Mouse (Mus musculus): ENCODE data around the gene Onecut1. TPM values are rescaled to one million over a fixed set of nuclear protein-coding genes. Genes with fewer than 3 reads are reported as not detected.

Gene Onecut1
- polyA plus RNA-seq, 1 experiment from 2014 or later, result 12.7 TPM

GRCm38 (mm10) chr9:74864471-74864870 is 2.8 kb downstream of the Onecut1 start:
- H3K27ac ChIP-seq (ENCODE audit: low read depth, low read length), result peak overlapping the region; percentile 84
- ATAC-seq (ENCODE audit: low FRiP score) (no peak), DNase-seq (ENCODE audit: low spot score) (peak; percentile 55)
- peak overlapping the region; percentile 56 for H3K4me3 ChIP-seq (ENCODE audit: low read depth, low read length)
- peak overlapping the region; percentile 54; the same call in 1 of the 2 replicates for H3K9ac ChIP-seq (ENCODE audit: low read depth, low read length)
- peaks cover 11% of the 10 kb centered on the region for H3K4me1 ChIP-seq (replicated peaks; ENCODE audit: control insufficient read depth, insufficient read depth, low read length)
- 2% methylated on average over 14 of the region's 14 CpGs for WGBS
- no peaks in the 10 kb centered on the region for H3K36me3 ChIP-seq (ENCODE audit: control insufficient read depth, insufficient read depth, low read length)
- H3K27me3 ChIP-seq (ENCODE audit: control insufficient read depth, insufficient read depth, low read length), result peaks cover 75% of the 10 kb centered on the region
- H3K4me2 ChIP-seq (replicated peaks; ENCODE audit: low read depth, low read length), result peak overlapping the region; percentile 92
- no peaks in the 10 kb centered on the region for H3K9me3 ChIP-seq (ENCODE audit: control insufficient read depth, low read length)

GRCm38 (mm10) chr9:74866596-74867313 is 5.0 kb downstream of the Onecut1 start:
- Histone ChIP-seq H3K36me3 (ENCODE audit: control insufficient read depth, insufficient read depth, low read length) (no peaks in the 10 kb centered on the region), H3K4me3 (ENCODE audit: low read depth, low read length) (peak overlapping the region; percentile 56), H3K4me1 (replicated peaks; ENCODE audit: control insufficient read depth, insufficient read depth, low read length) (peaks cover 11% of the 10 kb centered on the region; the same call in 1 of the 2 replicates), H3K27ac (ENCODE audit: low read depth, low read length) (peak overlapping the region; percentile 81), H3K4me2 (replicated peaks; ENCODE audit: low read depth, low read length) (peak overlapping the region; percentile 25), H3K9ac (ENCODE audit: low read depth, low read length) (peak overlapping the region; percentile 48; the same call in 1 of the 2 replicates), H3K9me3 (ENCODE audit: control insufficient read depth, low read length) (no peaks in the 10 kb centered on the region), H3K27me3 (ENCODE audit: control insufficient read depth, insufficient read depth, low read length) (peaks cover 58% of the 10 kb centered on the region)
- ATAC-seq (ENCODE audit: low FRiP score) (peak; percentile 28), DNase-seq (ENCODE audit: low spot score) (peak; percentile 57)
- WGBS, result 2% methylated on average over 27 of the region's 27 CpGs

- 5% methylated on average over 15 of the region's 15 CpGs for WGBS
- ATAC-seq (ENCODE audit: low FRiP score) (no peak), DNase-seq (ENCODE audit: low spot score) (peak; percentile 79)
- Histone ChIP-seq H3K27me3 (ENCODE audit: control insufficient read depth, insufficient read depth, low read length) (peaks cover 51% of the 10 kb centered on the region), H3K27ac (ENCODE audit: low read depth, low read length) (peak overlapping the region; percentile 81), H3K9ac (ENCODE audit: low read depth, low read length) (peak overlapping the region; percentile 55), H3K9me3 (ENCODE audit: control insufficient read depth, low read length) (no peaks in the 10 kb centered on the region), H3K36me3 (ENCODE audit: control insufficient read depth, insufficient read depth, low read length) (no peaks in the 10 kb centered on the region), H3K4me3 (ENCODE audit: low read depth, low read length) (peak overlapping the region; percentile 56), H3K4me2 (replicated peaks; ENCODE audit: low read depth, low read length) (peak overlapping the region; percentile 25), H3K4me1 (replicated peaks; ENCODE audit: control insufficient read depth, insufficient read depth, low read length) (peaks cover 4% of the 10 kb centered on the region; the same call in 1 of the 2 replicates)
Measured at GRCm38 (mm10) chr9:74867641-74868205, 6.0 kb downstream of the Onecut1 start.

GRCm38 (mm10) chr9:74868336-74868950 is 6.7 kb downstream of the Onecut1 start:
- 5% methylated on average over 22 of the region's 22 CpGs for WGBS
- no peak overlapping the region for H3K4me3 ChIP-seq (ENCODE audit: low read depth, low read length)
- no peaks in the 10 kb centered on the region for H3K36me3 ChIP-seq (ENCODE audit: control insufficient read depth, insufficient read depth, low read length)
- no peaks in the 10 kb centered on the region; the same call in 1 of the 2 replicates for H3K4me1 ChIP-seq (replicated peaks; ENCODE audit: control insufficient read depth, insufficient read depth, low read length)
- peak overlapping the region; percentile 56 for H3K27ac ChIP-seq (ENCODE audit: low read depth, low read length)
- H3K27me3 ChIP-seq (ENCODE audit: control insufficient read depth, insufficient read depth, low read length), result peaks cover 43% of the 10 kb centered on the region
- DNase-seq (ENCODE audit: low spot score), result peak; percentile 75
- no peaks in the 10 kb centered on the region for H3K9me3 ChIP-seq (ENCODE audit: control insufficient read depth, low read length)
- H3K9ac ChIP-seq (ENCODE audit: low read depth, low read length), result peak overlapping the region; percentile 55
- ATAC-seq (ENCODE audit: low FRiP score), result 0 out of 2 replicates have a peak, but pooled peaks have one; percentile 15
- H3K4me2 ChIP-seq (replicated peaks; ENCODE audit: low read depth, low read length), result peak overlapping the region; percentile 24

GRCm38 (mm10) chr9:74870960-74871688 is 9.4 kb downstream of the Onecut1 start:
- no peak for ATAC-seq (ENCODE audit: low FRiP score)
- H3K9ac ChIP-seq (ENCODE audit: low read depth, low read length), result no peak overlapping the region
- no peaks in the 10 kb centered on the region; the same call in 1 of the 2 replicates for H3K4me1 ChIP-seq (replicated peaks; ENCODE audit: control insufficient read depth, insufficient read depth, low read length)
- H3K4me2 ChIP-seq (replicated peaks; ENCODE audit: low read depth, low read length), result no peak overlapping the region
- no peak overlapping the region for H3K4me3 ChIP-seq (ENCODE audit: low read depth, low read length)
- H3K9me3 ChIP-seq (ENCODE audit: control insufficient read depth, low read length), result no peaks in the 10 kb centered on the region
- no peak overlapping the region for H3K27ac ChIP-seq (ENCODE audit: low read depth, low read length)
- peak; percentile 91 for DNase-seq (ENCODE audit: low spot score)
- H3K27me3 ChIP-seq (ENCODE audit: control insufficient read depth, insufficient read depth, low read length), result peaks cover 17% of the 10 kb centered on the region
- no peaks in the 10 kb centered on the region for H3K36me3 ChIP-seq (ENCODE audit: control insufficient read depth, insufficient read depth, low read length)
- 26% methylated on average over 13 of the region's 13 CpGs for WGBS

- WGBS, result 76% methylated on average over 6 of the region's 6 CpGs
- H3K4me1 ChIP-seq (replicated peaks; ENCODE audit: control insufficient read depth, insufficient read depth, low read length), result no peaks in the 10 kb centered on the region
- H3K9ac ChIP-seq (ENCODE audit: low read depth, low read length), result no peak overlapping the region
- DNase-seq (ENCODE audit: low spot score) (peak; percentile 31), ATAC-seq (ENCODE audit: low FRiP score) (no peak)
- H3K4me2 ChIP-seq (replicated peaks; ENCODE audit: low read depth, low read length), result no peak overlapping the region
- no peaks in the 10 kb centered on the region for H3K27me3 ChIP-seq (ENCODE audit: control insufficient read depth, insufficient read depth, low read length)
- no peak overlapping the region for H3K27ac ChIP-seq (ENCODE audit: low read depth, low read length)
- H3K4me3 ChIP-seq (ENCODE audit: low read depth, low read length), result no peak overlapping the region
- no peaks in the 10 kb centered on the region for H3K9me3 ChIP-seq (ENCODE audit: control insufficient read depth, low read length)
- no peaks in the 10 kb centered on the region for H3K36me3 ChIP-seq (ENCODE audit: control insufficient read depth, insufficient read depth, low read length)
Measured at GRCm38 (mm10) chr9:74876328-74876727, 14.6 kb downstream of the Onecut1 start.

- 82% methylated on average over 2 of the region's 2 CpGs for WGBS
- H3K9me3 ChIP-seq (ENCODE audit: control insufficient read depth, low read length), result no peaks in the 10 kb centered on the region
- no peaks in the 10 kb centered on the region for H3K4me1 ChIP-seq (replicated peaks; ENCODE audit: control insufficient read depth, insufficient read depth, low read length)
- H3K27ac ChIP-seq (ENCODE audit: low read depth, low read length), result no peak overlapping the region
- no peak overlapping the region for H3K4me2 ChIP-seq (replicated peaks; ENCODE audit: low read depth, low read length)
- DNase-seq (ENCODE audit: low spot score) (no peak), ATAC-seq (ENCODE audit: low FRiP score) (no peak)
- no peak overlapping the region for H3K9ac ChIP-seq (ENCODE audit: low read depth, low read length)
- no peaks in the 10 kb centered on the region for H3K36me3 ChIP-seq (ENCODE audit: control insufficient read depth, insufficient read depth, low read length)
- H3K4me3 ChIP-seq (ENCODE audit: low read depth, low read length), result no peak overlapping the region
- no peaks in the 10 kb centered on the region for H3K27me3 ChIP-seq (ENCODE audit: control insufficient read depth, insufficient read depth, low read length)
Measured at GRCm38 (mm10) chr9:74877709-74878108, 16.0 kb downstream of the Onecut1 start.

- no peak for DNase-seq (ENCODE audit: low spot score)
- H3K36me3 ChIP-seq (ENCODE audit: control insufficient read depth, insufficient read depth, low read length), result no peaks in the 10 kb centered on the region
- no peak overlapping the region for H3K4me3 ChIP-seq (ENCODE audit: low read depth, low read length)
- 80% methylated on average over 4 of the region's 4 CpGs for WGBS
- no peak overlapping the region for H3K4me2 ChIP-seq (replicated peaks; ENCODE audit: low read depth, low read length)
- no peaks in the 10 kb centered on the region for H3K4me1 ChIP-seq (replicated peaks; ENCODE audit: control insufficient read depth, insufficient read depth, low read length)
- H3K9me3 ChIP-seq (ENCODE audit: control insufficient read depth, low read length), result no peaks in the 10 kb centered on the region
- no peaks in the 10 kb centered on the region for H3K27me3 ChIP-seq (ENCODE audit: control insufficient read depth, insufficient read depth, low read length)
- ATAC-seq (ENCODE audit: low FRiP score), result no peak
- H3K9ac ChIP-seq (ENCODE audit: low read depth, low read length), result no peak overlapping the region
- no peak overlapping the region for H3K27ac ChIP-seq (ENCODE audit: low read depth, low read length)
Measured at GRCm38 (mm10) chr9:74887866-74888265, 26.1 kb downstream of the Onecut1 start.
